Mouse (Mus musculus) brown adipose tissue, adult 24 weeks (tissue): ENCODE results near the gene Smok2a. TPM values are rescaled to one million over a fixed set of nuclear protein-coding genes. Genes with fewer than 3 reads are reported as not detected.

Experiments
- polyA plus RNA-seq: library from polyadenylated mRNA; stranded (reverse); fragments of >200 nt; gene quantifications from 2 replicates; pipeline ENCODE4 v1.2.4, GENCODE M21; 2012; ENCODE audit not compliant: missing spikeins, insufficient read depth, insufficient read length

The Smok2a gene
- polyA plus RNA-seq, 1 experiment = not detected

Other genes starting within 250 kb of the Smok2a start
- 59.6 and 62.5 TPM in 2 replicates for gene Wtap, start 227.0 kb upstream of the Smok2a start, polyA plus RNA-seq
- 1,013 and 1,407 TPM in 2 replicates for gene Sod2, start 214.3 kb upstream of the Smok2a start, polyA plus RNA-seq
- not detected in 2 replicates for gene Gpr31b, start 168.9 kb upstream of the Smok2a start, polyA plus RNA-seq
- 0.91 TPM in 1 of 2 replicates, not detected in the other for gene Tcp10b, start 160.1 kb upstream of the Smok2a start, polyA plus RNA-seq
- not detected in 2 replicates for gene Unc93a, start 89.4 kb upstream of the Smok2a start, polyA plus RNA-seq
- not detected in 2 replicates for gene Smok2b, start 9.1 kb downstream of the Smok2a start, polyA plus RNA-seq
- not detected in 2 replicates for gene Tcp10c, start 133.4 kb downstream of the Smok2a start, polyA plus RNA-seq